Mouse (Mus musculus): ENCODE data around the gene Slc12a4. TPM values are rescaled to one million over a fixed set of nuclear protein-coding genes. Genes with fewer than 3 reads are reported as not detected.

The Slc12a4 gene
- polyA plus RNA-seq, 1 experiment, result 69.6 TPM

DNA sequence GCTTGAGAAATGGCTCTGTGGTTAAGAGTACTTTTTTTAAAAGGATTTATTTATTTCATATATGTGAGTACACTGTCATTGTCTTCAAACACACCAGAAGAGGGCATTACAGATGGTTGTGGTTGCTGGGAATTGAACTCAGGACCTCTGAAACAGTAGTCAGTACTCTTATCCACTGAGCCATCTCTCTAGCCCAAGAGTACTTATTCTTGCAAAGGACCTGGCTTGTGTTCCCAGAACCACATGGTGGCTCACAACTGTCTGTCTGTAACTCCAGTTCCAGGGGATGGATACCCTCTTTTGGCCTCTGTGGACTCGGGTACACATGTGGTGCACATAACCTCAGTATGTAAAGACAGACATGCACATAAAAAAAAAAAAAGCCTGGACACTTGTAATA lies 3.5 kb upstream of the Slc12a4 start:
- no peak for DNase-seq (ENCODE audit: low spot score)

DNA sequence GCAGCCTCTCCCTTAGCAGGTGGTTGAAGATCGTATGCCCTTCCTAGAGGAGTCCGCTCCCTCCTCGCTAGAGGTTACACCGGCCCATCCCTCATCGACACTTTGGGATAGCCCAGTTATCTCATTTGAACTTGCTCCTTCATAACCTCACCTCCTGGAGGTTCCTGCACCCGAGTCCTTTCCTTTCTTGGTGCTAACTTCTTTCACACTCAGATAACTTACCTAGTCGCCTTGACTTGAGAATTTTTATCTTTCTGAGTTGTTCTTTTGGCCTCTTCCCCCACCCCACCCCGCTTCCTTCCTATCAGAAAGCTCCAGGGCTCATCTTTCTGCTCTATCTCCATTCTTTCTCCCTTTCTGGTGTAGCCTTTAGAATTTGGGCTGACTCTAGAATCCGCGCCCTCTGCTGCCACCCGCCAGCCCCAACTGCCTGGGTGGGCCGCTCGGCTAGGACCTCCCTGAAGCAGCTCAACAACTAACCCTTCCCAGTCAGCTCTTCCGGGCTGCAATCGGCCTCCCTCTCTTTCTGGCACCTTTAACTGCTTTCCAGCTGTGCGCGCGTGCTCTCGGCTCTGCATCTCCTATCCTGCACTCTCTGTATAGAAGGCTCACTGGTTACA lies 905 bp upstream of the Slc12a4 start:
- DNase-seq (ENCODE audit: low spot score), result no peak

DNA sequence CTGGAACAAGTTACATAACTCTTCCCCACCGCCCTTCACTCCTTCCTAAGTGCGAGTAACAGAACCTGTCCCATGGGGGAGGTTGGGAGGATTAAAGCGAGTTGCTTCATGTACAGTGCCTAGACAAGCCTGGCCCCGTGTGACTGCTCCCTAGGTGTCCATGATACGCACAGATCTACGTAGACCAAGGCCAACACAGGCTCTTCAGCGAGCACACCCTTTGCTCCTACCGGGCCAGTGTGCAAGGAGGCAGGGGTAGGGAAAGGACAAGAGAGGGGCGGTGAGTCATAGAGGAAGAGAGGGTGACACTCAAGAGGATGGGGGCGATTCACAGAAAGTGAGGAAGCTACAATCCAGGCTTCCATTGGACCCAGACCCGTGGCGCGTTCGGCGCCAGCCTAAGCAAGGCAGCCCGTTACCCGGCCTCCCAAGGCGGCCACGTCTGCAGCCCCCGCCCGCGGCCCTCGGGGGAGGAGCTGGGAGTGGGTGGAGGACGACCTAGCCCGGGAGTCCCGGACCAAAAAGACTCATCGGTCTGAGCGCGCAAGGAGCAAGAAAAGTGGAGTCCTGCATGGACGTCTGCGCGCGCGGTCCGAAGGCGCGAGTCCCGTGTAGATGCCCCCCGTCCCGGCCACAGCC lies 512 bp downstream of the Slc12a4 start:
- no peak for DNase-seq (ENCODE audit: low spot score)

DNA sequence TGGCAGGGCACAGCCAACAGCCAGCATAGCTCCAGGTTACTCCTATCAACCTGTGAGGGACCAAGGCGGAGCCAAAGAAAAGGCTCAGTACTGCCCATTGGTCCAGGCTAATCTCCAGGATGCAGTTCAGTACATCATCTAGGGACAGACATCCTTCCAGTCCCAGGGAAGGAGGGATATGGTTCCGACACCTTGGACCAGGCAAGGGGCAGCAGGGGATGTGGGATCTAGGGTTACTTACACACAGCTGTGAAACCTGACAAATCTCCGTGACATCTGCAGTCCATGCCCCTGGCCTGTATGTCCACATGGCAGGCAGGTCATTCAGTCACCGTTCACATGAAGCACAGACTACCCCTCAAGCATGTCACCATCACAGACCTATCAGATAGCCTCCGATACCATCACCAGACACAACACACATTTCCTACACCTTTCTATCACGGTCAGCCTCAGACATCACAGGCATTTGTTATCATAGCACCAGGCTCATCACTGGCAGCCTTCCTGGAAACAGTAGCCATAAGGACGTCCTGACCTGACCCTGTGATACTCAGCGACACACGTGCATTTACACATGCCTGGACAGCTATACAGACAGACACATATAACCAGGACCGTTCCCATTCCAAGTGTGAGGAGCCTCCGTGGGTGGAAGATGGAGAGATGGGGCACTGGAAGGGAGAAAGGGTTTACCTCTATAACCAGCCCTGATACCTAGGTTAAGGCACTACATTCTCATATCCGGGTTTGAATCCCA lies 1.2 kb downstream of the Slc12a4 start:
- no peak for DNase-seq (ENCODE audit: low spot score)

DNA sequence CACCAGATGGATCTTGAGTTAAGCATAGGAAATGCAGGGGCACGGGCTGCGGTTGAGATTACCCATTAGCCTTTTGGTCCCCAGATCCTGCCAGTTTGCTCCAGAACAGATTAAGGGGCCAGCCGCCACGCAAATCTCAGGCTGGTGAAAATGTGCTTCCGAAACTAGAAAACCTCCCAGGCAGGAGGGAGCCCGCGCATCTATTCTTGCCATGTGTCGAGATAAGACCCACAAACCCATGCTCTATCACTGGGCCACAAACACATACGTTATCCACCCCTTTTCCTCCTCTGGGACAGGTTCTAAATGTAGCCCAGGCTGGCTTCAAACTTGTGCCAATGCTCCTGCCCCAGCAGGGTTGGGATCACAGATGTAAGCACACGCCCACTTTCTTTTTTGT lies 4.4 kb downstream of the Slc12a4 start:
- DNase-seq (ENCODE audit: low spot score), result no peak

DNA sequence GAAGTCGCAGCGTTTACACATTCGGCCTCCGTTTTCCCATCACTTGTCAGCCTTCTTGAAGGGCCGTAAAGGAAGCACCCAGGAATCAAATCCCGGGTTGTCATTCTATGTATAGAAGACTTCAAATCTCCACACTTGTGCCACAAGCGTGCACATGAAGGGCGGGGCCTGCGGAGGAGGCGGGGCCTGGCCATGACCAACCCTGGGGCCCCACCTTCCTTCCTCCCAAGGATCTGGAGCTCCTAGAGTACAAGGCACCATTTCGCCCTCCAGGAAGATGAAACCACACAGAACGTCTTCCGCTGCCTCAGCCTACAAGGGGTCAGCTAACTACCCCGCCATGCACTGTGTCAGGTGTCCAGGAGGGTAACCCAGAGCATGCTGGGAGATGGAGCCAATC lies 4.8 kb downstream of the Slc12a4 start:
- DNase-seq (ENCODE audit: low spot score), result no peak

DNA sequence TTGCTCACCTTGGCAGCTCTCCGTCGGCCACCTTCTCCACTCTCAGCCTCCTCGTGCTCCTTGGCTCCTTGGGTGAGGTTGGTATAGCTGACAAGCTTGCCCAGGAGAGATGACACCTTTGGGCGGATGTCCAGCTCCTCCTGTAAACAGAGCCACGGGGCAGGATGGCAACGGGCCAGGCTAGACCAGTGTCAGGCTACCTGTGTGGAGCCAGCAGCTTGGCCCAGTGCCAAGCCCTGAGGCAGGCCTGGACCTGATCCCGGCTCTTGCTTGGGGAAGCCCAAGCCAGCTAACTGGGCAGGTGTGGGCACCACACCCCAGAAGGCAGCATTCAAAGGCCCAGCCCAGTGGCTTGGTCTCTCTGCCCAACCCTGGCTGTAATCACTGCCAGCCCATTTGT lies 6.5 kb downstream of the Slc12a4 start:
- peak; percentile 83 for DNase-seq (ENCODE audit: low spot score)

DNA sequence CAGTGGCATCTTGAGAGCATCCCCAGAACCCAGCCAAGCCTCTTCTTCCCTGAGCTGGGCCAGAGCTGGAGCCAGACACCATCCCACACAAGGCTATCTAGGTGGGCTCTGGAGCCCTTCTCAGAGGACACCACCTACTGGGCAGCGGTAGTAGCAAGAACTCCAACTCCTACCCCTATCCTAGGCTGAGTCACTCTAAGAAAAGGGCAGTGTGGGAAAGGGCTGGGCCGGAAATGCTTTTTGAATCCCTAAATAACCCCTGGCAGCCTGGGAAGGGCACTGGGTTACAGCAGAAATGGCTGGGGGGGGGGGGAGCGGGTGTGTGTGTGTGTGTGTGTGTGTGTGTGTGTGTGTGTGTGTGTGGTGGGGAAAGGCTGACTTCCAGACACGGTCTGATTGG lies 8.1 kb downstream of the Slc12a4 start:
- no peak for DNase-seq (ENCODE audit: low spot score)

DNA sequence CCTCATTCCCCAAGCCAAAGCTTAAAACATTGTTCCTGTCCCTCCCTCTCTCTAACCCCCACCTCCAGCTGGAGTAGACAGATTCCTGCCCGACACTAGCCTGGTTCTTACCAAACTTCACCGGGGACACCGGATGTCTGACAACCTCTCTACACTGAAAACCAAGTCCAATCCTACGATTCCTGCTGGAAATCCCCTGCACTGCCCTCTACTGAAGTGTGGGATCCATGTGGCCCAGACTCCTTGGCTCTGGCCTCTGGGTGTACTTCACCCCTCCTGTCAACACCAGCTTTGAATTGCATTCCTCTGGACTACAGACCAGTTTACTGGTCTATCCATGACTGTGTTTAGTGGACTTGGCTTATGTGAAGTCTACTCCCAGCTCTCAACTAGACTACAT lies 9.3 kb downstream of the Slc12a4 start:
- no peak for DNase-seq (ENCODE audit: low spot score)

DNA sequence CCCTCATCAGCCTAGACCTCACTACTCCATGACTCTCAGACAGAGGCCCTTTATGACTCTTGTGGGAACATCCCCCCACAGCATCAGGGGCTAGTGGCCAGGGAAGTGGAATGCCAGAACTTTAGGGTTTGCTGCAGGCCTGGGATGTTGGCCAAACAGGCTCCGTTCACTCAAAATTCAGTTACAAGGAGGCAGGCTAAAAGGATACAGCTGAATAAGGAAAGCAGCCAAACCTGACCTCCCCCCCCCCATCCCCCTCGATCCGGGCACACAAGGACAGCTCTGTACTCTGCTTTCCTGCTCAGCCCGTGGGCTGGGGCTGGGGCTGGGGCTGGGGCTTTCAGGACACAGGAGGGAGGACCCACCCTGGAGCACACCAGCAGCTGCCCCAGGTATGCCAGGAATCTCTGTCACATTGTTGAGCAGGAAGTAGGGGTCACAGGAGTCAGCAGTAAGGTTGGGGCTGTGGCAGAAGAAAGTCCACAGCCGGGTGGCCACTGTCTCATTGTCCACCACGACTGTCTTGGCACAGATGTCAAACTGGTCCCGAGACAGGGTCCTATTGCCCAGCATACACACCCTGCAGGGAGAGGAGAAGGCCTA lies 14.7 kb downstream of the Slc12a4 start:
- DNase-seq (ENCODE audit: low spot score), result no peak

DNA sequence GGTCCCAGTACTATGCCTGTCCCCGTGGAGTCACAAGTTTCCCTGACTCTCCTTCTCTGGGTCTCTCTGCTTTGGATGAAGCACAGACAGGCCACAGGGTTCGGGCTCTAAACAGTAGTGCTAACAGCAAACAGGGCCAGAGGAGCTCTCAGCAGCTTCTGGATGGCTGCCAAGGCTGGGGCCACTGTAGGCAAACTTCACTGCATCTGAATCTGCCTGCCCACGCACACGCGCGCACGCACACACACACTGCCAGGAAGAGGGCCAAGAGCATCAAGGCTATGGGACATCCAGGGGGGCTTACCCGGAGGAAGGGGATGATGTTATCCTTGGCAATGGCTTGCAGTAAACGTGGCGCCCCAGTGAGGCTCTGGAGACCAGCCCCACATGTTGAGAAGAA lies 16.5 kb downstream of the Slc12a4 start:
- DNase-seq (ENCODE audit: low spot score), result no peak

DNA sequence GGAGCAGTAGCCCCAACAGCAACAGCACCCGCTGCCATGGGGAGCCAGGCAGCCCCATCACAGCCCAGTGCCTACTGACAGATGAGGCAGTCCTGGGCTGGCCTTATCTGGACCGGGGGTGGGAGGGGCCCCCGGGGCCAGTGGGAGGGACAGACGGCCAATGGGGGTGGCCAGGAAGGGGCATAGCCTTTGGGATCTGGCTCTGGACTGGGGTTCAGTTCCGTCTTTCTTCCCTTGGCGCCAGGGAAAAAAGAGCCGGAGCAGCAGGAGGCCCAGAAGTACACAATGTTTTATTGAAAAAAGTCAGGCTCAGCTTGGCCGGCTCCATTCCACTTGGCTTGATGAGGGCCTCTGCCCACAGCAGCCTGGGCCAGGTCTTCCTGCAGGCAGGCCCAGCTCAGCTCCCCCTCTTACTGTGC lies 22.6 kb downstream of the Slc12a4 start, which contains the start of gene Lcat:
Gene Lcat (minus strand): TSS at position 62 of the 419 bp plus-strand sequence.
- DNase-seq (ENCODE audit: low spot score), result no peak

DNA sequence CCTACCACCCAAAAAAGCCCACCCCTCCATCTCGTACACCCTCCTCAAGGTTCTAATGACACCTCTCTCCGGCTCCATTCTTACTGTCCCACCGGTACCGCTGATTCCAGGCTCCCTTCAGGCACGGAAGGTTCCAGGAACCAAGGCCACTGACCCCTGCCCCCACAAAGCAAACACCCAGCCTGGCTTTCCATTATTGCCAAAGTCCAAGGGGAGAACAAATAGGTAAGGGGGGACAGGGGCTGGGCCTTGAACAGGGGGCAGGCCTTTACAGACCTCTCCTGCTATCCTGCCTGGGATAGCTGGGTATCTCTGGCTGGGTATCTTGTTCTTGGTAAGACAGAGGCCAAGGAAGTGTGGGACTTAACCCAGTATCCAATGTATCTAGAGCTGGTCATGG lies 23.4 kb downstream of the Slc12a4 start:
- no peak for DNase-seq (ENCODE audit: low spot score)

DNA sequence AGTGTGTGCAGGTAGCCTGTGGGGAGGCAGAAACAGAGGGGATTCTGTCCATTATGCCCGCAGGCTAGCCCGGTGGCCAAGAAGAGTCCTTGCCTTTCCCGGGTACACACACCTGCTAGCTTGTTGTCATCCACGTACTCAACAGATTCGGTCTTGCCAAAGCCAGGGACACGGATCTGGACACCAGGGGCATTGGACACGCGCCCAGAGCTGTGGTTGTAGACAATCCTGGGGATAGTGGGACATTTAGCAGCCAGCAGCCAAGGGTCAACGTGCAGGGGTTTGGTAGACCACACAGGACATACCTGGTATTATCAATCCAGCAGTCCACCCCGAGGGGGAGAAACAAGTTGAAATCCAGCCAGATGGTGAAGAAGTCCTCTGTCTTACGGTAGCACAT lies 23.9 kb downstream of the Slc12a4 start:
- no peak for DNase-seq (ENCODE audit: low spot score)

DNA sequence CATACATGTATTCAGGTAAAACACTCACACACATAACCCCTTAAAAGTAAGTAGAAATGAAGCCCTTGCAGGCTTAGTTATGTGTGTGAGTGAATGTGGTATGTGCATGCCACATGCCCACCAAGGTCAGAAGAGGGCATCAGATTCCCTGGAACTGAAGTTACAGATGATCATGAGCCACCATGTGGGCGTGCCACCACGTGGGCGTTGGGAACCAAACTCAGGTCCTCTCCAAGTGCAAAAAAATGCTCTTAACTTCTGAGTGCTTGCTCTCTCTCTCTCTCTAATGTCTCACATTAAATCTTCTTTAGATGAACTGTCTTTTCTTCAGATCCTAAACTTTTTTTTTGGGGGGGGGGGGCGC lies 27.6 kb downstream of the Slc12a4 start, which contains the start of gene Psmb10:
Gene Psmb10 (minus strand): TSS at position 139 of the 364 bp plus-strand sequence.
- no peak for DNase-seq (ENCODE audit: low spot score)

DNA sequence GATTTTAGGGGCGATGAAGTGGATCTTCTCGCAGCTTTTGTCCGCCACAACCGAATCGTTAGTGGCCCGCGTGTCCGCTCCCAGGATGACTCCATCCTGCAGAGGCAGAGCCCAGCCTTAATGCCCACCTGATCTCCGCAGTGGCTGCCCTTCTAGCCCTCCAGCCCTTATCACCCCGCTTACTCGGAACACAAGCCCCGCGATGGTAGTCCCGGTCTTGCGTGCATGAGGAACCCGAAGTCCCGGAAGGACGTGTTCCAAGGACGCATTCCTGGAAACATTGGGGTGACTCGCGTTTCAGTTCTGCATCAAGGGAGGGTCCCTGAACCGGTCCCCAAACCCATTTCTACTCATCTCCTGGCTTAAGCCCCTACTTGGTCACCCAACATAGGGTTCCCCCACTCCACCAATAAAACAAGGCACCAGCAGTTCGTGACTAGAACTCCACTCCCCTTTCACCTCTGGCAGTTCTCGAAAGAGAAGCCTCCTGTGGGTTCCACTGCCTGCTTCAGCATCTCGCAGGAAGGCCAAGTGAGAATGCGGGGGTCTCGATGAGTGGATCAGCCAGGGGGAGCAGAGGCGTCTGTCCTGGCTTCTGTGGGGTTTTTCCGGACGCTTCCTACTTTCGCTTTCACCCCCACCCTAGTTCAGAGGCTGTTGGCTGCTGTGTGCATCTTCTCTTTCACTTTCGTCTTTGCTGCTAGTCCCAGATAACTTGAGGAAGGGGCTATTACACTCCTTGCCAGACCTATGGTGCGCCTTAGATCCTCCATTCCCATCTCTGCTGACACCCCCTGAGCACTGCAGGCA lies 28.2 kb downstream of the Slc12a4 start:
- peak; percentile 51 for DNase-seq (ENCODE audit: low spot score)

DNA sequence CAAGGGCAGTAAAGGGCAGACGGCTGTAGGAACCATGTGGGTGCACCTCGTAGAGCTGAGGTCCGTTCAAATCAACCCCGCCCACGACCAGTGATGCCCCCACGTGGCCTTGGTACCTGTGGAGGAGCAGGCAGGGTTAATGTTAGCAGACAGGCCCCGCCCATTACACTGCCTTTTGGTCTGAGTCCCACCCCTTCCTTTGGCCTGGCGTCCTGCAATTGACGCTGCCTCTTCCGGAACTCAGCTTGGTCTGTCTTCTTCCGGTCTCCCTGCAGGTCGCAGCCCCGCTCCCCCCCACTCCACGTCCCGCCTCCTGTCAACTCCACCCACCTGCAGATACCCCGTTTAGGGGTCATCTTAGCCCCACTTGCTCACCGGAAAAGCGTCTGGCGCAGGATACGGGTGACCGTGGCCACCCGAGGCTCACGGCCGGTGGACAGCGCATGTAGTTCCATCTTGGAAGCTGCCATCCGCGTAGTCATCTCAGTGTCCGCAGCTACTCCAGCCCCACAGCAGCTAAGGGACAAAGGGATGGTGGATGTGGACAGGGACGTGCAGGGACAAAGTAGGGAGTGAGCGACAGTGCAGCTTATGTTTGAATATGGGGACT lies 28.9 kb downstream of the Slc12a4 start:
- DNase-seq (ENCODE audit: low spot score), result peak; percentile 78

DNA sequence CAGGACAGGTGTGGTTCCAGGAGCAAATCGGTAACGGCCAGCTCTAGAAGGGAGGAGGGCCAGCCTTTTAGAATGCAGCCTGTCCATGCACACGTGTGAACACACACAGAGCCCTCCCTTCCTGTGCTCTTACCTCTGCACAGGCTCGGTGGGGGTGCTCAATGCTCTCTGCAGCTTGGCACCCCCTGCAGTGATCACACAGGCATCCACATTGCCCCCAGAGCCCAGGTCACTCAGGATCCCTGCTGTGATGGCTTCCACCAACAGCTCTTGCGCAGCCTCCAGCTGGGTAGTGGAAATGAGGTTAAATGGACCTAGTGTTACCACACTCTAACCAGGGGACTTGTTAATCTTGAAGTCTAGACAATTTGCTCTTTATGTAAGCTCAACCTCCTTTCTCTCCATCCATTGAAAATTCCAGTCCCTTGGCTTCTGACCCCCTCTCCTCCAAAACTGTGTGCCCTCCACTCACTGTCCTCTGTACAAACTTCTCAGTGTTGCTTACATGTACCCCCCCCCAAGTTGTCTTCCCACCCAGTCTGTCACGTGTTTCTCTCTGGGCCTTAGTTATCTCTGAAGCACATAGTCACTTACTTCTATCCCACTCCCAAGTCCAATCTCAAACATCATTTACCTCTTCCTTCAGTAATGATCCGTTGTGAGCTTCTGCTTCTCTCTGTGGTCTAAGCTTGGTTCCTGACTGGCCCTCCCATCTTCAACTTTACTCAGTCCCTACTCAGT lies 29.9 kb downstream of the Slc12a4 start:
- DNase-seq (ENCODE audit: low spot score), result no peak

DNA sequence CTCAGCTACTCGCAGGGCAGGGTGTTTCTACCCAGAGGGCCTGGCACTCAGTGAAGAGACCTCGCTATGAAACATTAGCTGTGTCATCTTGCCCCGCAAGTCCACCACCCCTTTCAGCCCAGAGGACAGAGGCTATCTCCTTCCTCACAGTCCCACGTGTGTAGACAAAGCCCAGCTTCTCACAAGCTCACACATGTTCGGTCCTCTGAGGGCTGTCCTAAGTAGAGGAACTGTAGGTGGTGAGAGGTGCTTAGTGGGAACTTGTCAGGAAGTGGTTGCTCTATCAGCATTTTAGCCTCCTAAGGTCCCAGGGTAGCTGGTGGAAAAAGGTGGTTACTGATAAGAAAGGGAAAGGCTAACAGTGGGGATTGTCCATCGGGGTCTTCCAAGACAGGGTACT lies 30.8 kb downstream of the Slc12a4 start:
- DNase-seq (ENCODE audit: low spot score), result no peak

DNA sequence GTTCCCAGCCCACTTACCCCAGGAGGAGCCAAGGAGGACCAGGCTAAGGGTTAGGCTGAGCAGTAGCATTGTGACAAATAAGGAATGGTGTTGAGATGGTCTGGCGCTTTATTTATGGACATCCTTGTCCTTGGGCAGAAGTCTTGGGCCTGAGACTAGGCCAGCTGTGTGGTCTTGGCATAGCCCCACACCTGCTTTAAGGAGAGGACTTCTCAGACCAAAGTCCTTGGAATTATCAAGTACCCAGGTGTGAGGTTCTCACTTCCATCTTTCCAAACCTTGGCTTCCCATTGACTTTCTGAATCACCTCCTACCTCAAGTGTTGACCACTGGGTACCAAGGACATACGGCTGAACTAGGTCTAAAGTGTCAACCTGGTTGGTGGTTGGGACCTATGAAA lies 32.1 kb downstream of the Slc12a4 start, which contains the start of gene Ctrl:
Gene Ctrl (minus strand): TSS at position 101 of the 400 bp plus-strand sequence.
- no peak for DNase-seq (ENCODE audit: low spot score)

DNA sequence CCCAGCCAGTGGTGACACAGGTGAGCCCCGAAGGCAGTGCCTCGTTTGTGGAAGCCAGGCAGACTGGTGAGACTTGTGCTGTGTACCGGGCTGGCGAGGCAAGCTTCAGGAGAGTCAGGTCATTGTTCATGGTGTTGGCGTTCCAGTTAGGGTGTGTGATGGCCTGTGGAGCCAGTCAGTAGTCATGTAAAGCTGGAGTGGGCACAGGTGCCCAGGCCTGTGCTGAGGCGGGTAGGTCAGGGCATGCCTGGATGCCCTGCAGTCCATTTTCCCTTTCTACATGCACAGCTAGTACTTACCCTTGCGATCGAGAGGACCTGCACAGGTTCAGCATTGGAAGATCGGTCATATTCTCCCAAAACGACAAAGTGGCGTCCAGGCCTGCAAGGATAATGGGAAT lies 33.4 kb downstream of the Slc12a4 start:
- DNase-seq (ENCODE audit: low spot score), result no peak

Data from urinary bladder, adult 2 months (tissue).